Mouse (Mus musculus) C2C12 (cell line): ENCODE results near the gene Rnf207.

Experiments
- CEBPB ChIP-seq: IDR thresholded peaks from one replicate; pipeline ENCODE4 v1.6.1; 2011; ENCODE audit warnings: low read depth, mild to moderate bottlenecking, control low read depth, moderate library complexity
- CTCF ChIP-seq: IDR thresholded peaks from one replicate; pipeline ENCODE4 v1.5.1; 2011; ENCODE audit not compliant: control insufficient read depth, insufficient read depth, insufficient read length
- FOSL1 ChIP-seq: IDR thresholded peaks from one replicate; pipeline ENCODE4 v1.8.0; 2011; ENCODE audit warnings: mild to moderate bottlenecking, low read length; ENCODE audit not compliant: poor library complexity, insufficient read depth, severe bottlenecking
- MAX ChIP-seq: IDR thresholded peaks from one replicate; pipeline ENCODE4 v1.6.1; 2011; ENCODE audit warnings: mild to moderate bottlenecking, control low read depth
- MYOD1 ChIP-seq: IDR thresholded peaks from one replicate; pipeline ENCODE4 v1.6.1; 2011; ENCODE audit warnings: low read depth; ENCODE audit not compliant: control insufficient read depth, insufficient read length
- MYOG ChIP-seq: IDR thresholded peaks from one replicate; pipeline ENCODE4 v1.6.1; 2011; ENCODE audit not compliant: control insufficient read depth, insufficient read length; ENCODE audit errors: extremely low read depth
- USF1 ChIP-seq: IDR thresholded peaks from one replicate; pipeline ENCODE4 v1.6.1; 2011; ENCODE audit warnings: low read depth, mild to moderate bottlenecking, control low read depth, moderate library complexity

- TF ChIP-seq CTCF, result peak; percentile 94
- TF ChIP-seq MAX, result no peak
- no peak for TF ChIP-seq USF1
- no peak for TF ChIP-seq MYOD1
- no peak for TF ChIP-seq MYOG
- TF ChIP-seq FOSL1, result no peak
- no peak for TF ChIP-seq CEBPB
These were observed 35.4 kb downstream of the Rnf207 start for GRCm38 (mm10) chr4:152283186-152283950.
